Mouse (Mus musculus) bone marrow, adult 2 months (tissue): ENCODE measurements around the gene Larp4.

Experiments
- CTCF ChIP-seq: fragments of 200-500 bp; IDR thresholded peaks from 2 replicates; pipeline ENCODE4 v1.5.1; 2011; ENCODE audit warnings: low read length, control low read depth; ENCODE audit not compliant: control insufficient read depth, insufficient read depth
- POLR2A ChIP-seq: fragments of 200-500 bp; IDR thresholded peaks from 2 replicates; pipeline ENCODE4 v1.6.1; 2011; ENCODE audit warnings: low read depth, mild to moderate bottlenecking, control low read depth, low read length, borderline replicate concordance; ENCODE audit not compliant: control insufficient read depth

- TF ChIP-seq POLR2A (no peak), CTCF (no peak)
These were observed 34.9 kb downstream of the Larp4 start for GRCm38 (mm10) chr15:100004677-100005273.
